Mouse (Mus musculus) liver, adult 2 months (tissue): ENCODE results near the gene Kifap3.

ENCODE experiments used
- CTCF ChIP-seq: fragments of 200-500 bp; IDR thresholded peaks from 2 replicates; pipeline ENCODE4 v1.5.1; 2011; ENCODE audit warnings: low read depth, low read length, control low read depth
- POLR2A ChIP-seq: fragments of 200-500 bp; IDR thresholded peaks from 2 replicates; pipeline ENCODE4 v1.6.1; 2011; ENCODE audit warnings: low read length, control low read depth; ENCODE audit not compliant: insufficient read depth; ENCODE audit errors: extremely low read depth

DNA sequence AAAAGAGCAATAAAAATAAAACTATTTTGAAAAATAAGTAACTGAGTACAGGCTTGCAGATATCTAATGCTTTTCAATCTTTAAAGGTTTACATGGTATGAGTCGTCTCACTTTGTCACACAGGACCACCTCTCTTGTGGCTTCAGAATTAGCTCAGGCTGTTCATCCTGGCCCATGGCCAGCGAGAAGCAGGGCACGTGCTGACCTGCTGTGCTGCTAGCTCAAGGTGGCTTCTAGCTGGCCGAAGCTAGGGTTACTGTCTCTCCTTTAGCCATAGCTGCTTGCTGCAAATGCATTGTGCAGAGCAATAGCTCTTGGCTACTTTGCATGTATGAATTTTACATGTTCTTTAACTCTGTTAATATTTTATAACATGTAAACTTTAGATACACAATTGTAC lies 42.0 kb downstream of the Kifap3 start:
- TF ChIP-seq POLR2A (no peak), CTCF (no peak)
